Mouse (Mus musculus): ENCODE measurements around the gene Rbm4. TPM values are rescaled to one million over a fixed set of nuclear protein-coding genes. Genes with fewer than 3 reads are reported as not detected.

Gene Rbm4
- polyA plus RNA-seq, 1 experiment = 43.8 TPM

- Histone ChIP-seq H3K27me3 (ENCODE audit: control insufficient read depth, insufficient read depth, insufficient read length) (no peaks in the 10 kb centered on the region), H3K4me3 (ENCODE audit: insufficient read depth, poor library complexity, severe bottlenecking) (no peak overlapping the region), H3K36me3 (ENCODE audit: control insufficient read depth, insufficient read depth) (no peaks in the 10 kb centered on the region), H3K79me3 (ENCODE audit: low read depth) (no peaks in the 10 kb centered on the region), H3K79me2 (ENCODE audit: control insufficient read depth, insufficient read depth) (no peaks in the 10 kb centered on the region), H3ac (ENCODE audit: control insufficient read depth, insufficient read length, low read depth) (no peak overlapping the region)
- no peak for TF ChIP-seq FOSL1 (IDR thresholded peaks at IDR 0.05; ENCODE audit: insufficient read depth, low read length, poor library complexity, severe bottlenecking)
- TF ChIP-seq CEBPB (IDR thresholded peaks at IDR 0.05; ENCODE audit: low read depth) = no peak
- TF ChIP-seq MYOG (IDR thresholded peaks at IDR 0.05; ENCODE audit: control insufficient read depth, extremely low read depth, insufficient read length) = no peak
- no peak for TF ChIP-seq CTCF (IDR thresholded peaks at IDR 0.05; ENCODE audit: control insufficient read depth, insufficient read depth, insufficient read length)
- TF ChIP-seq USF1 (IDR thresholded peaks at IDR 0.05; ENCODE audit: low read depth) = no peak
- TF ChIP-seq MAX (IDR thresholded peaks at IDR 0.05) = no peak
Measured at GRCm38 (mm10) chr19:4748493-4748892, 45.2 kb downstream of the Rbm4 start.

GRCm38 (mm10) chr19:4747631-4748312 lies 45.9 kb downstream of the Rbm4 start:
- H3K36me3 ChIP-seq (ENCODE audit: control insufficient read depth, insufficient read depth) = no peaks in the 10 kb centered on the region

GRCm38 (mm10) chr19:4746611-4747010 lies 47.1 kb downstream of the Rbm4 start:
- TF ChIP-seq MAX (IDR thresholded peaks at IDR 0.05) (no peak), MYOG (IDR thresholded peaks at IDR 0.05; ENCODE audit: control insufficient read depth, extremely low read depth, insufficient read length) (no peak)
- no peak overlapping the region for H3ac ChIP-seq (ENCODE audit: control insufficient read depth, insufficient read length, low read depth)
- no peaks in the 10 kb centered on the region for H3K36me3 ChIP-seq (ENCODE audit: control insufficient read depth, insufficient read depth)
- H3K27me3 ChIP-seq (ENCODE audit: control insufficient read depth, insufficient read depth, insufficient read length) = no peaks in the 10 kb centered on the region
- H3K79me2 ChIP-seq (ENCODE audit: control insufficient read depth, insufficient read depth) = no peaks in the 10 kb centered on the region
- no peaks in the 10 kb centered on the region for H3K79me3 ChIP-seq (ENCODE audit: low read depth)
- H3K4me3 ChIP-seq (ENCODE audit: insufficient read depth, poor library complexity, severe bottlenecking) = no peak overlapping the region

More at GRCm38 (mm10) chr19:4747631-4748312, 45.9 kb downstream of the Rbm4 start:
- Histone ChIP-seq H3K27me3 (ENCODE audit: control insufficient read depth, insufficient read depth, insufficient read length) (no peaks in the 10 kb centered on the region), H3ac (ENCODE audit: control insufficient read depth, insufficient read length, low read depth) (no peak overlapping the region), H3K79me3 (ENCODE audit: low read depth) (no peaks in the 10 kb centered on the region), H3K4me3 (ENCODE audit: insufficient read depth, poor library complexity, severe bottlenecking) (no peak overlapping the region), H3K79me2 (ENCODE audit: control insufficient read depth, insufficient read depth) (no peaks in the 10 kb centered on the region)
- no peak for TF ChIP-seq USF1 (IDR thresholded peaks at IDR 0.05; ENCODE audit: low read depth)
- no peak for TF ChIP-seq MAX (IDR thresholded peaks at IDR 0.05)
- no peak for TF ChIP-seq CEBPB (IDR thresholded peaks at IDR 0.05; ENCODE audit: low read depth)
- no peak for TF ChIP-seq MYOG (IDR thresholded peaks at IDR 0.05; ENCODE audit: control insufficient read depth, extremely low read depth, insufficient read length)
- TF ChIP-seq MYOD1 (IDR thresholded peaks at IDR 0.05; ENCODE audit: control insufficient read depth, insufficient read length, low read depth) = no peak

- Histone ChIP-seq H3K27me3 (ENCODE audit: control insufficient read depth, insufficient read depth, insufficient read length) (no peaks in the 10 kb centered on the region), H3K4me3 (ENCODE audit: insufficient read depth, poor library complexity, severe bottlenecking) (no peak overlapping the region), H3K36me3 (ENCODE audit: control insufficient read depth, insufficient read depth) (no peaks in the 10 kb centered on the region), H3K79me3 (ENCODE audit: low read depth) (no peaks in the 10 kb centered on the region), H3K79me2 (ENCODE audit: control insufficient read depth, insufficient read depth) (no peaks in the 10 kb centered on the region), H3ac (ENCODE audit: control insufficient read depth, insufficient read length, low read depth) (no peak overlapping the region)
- TF ChIP-seq FOSL1 (IDR thresholded peaks at IDR 0.05; ENCODE audit: insufficient read depth, low read length, poor library complexity, severe bottlenecking) = no peak
- TF ChIP-seq MYOG (IDR thresholded peaks at IDR 0.05; ENCODE audit: control insufficient read depth, extremely low read depth, insufficient read length) = no peak
- no peak for TF ChIP-seq MAX (IDR thresholded peaks at IDR 0.05)
Measured at GRCm38 (mm10) chr19:4745681-4746080, 48.0 kb downstream of the Rbm4 start.

GRCm38 (mm10) chr19:4745057-4745456 lies 48.6 kb downstream of the Rbm4 start:
- Histone ChIP-seq H3K79me2 (ENCODE audit: control insufficient read depth, insufficient read depth) (no peaks in the 10 kb centered on the region), H3K79me3 (ENCODE audit: low read depth) (no peaks in the 10 kb centered on the region), H3K4me3 (ENCODE audit: insufficient read depth, poor library complexity, severe bottlenecking) (no peak overlapping the region), H3ac (ENCODE audit: control insufficient read depth, insufficient read length, low read depth) (no peak overlapping the region), H3K27me3 (ENCODE audit: control insufficient read depth, insufficient read depth, insufficient read length) (no peaks in the 10 kb centered on the region), H3K36me3 (ENCODE audit: control insufficient read depth, insufficient read depth) (no peaks in the 10 kb centered on the region)
- TF ChIP-seq CEBPB (IDR thresholded peaks at IDR 0.05; ENCODE audit: low read depth) (no peak), CTCF (IDR thresholded peaks at IDR 0.05; ENCODE audit: control insufficient read depth, insufficient read depth, insufficient read length) (no peak), USF1 (IDR thresholded peaks at IDR 0.05; ENCODE audit: low read depth) (no peak), FOSL1 (IDR thresholded peaks at IDR 0.05; ENCODE audit: insufficient read depth, low read length, poor library complexity, severe bottlenecking) (no peak), MYOG (IDR thresholded peaks at IDR 0.05; ENCODE audit: control insufficient read depth, extremely low read depth, insufficient read length) (no peak), MYOD1 (IDR thresholded peaks at IDR 0.05; ENCODE audit: control insufficient read depth, insufficient read length, low read depth) (no peak)

GRCm38 (mm10) chr19:4744026-4744425 lies 49.7 kb downstream of the Rbm4 start:
- TF ChIP-seq USF1 (IDR thresholded peaks at IDR 0.05; ENCODE audit: low read depth) (no peak), FOSL1 (IDR thresholded peaks at IDR 0.05; ENCODE audit: insufficient read depth, low read length, poor library complexity, severe bottlenecking) (no peak), CEBPB (IDR thresholded peaks at IDR 0.05; ENCODE audit: low read depth) (no peak), CTCF (IDR thresholded peaks at IDR 0.05; ENCODE audit: control insufficient read depth, insufficient read depth, insufficient read length) (no peak), MYOD1 (IDR thresholded peaks at IDR 0.05; ENCODE audit: control insufficient read depth, insufficient read length, low read depth) (no peak), MAX (IDR thresholded peaks at IDR 0.05) (no peak), MYOG (IDR thresholded peaks at IDR 0.05; ENCODE audit: control insufficient read depth, extremely low read depth, insufficient read length) (no peak)
- H3ac ChIP-seq (ENCODE audit: control insufficient read depth, insufficient read length, low read depth) = no peak overlapping the region
- no peaks in the 10 kb centered on the region for H3K79me2 ChIP-seq (ENCODE audit: control insufficient read depth, insufficient read depth)
- no peaks in the 10 kb centered on the region for H3K79me3 ChIP-seq (ENCODE audit: low read depth)
- no peaks in the 10 kb centered on the region for H3K36me3 ChIP-seq (ENCODE audit: control insufficient read depth, insufficient read depth)
- no peak overlapping the region for H3K4me3 ChIP-seq (ENCODE audit: insufficient read depth, poor library complexity, severe bottlenecking)
- H3K27me3 ChIP-seq (ENCODE audit: control insufficient read depth, insufficient read depth, insufficient read length) = no peaks in the 10 kb centered on the region

Data from C2C12 (cell line).